Mouse (Mus musculus): Measurements from ENCODE around the gene Bet1l.

- TF ChIP-seq MEF2A (IDR thresholded peaks at IDR 0.05; ENCODE audit: borderline replicate concordance, low read depth, low read length) (no peak), ZKSCAN1 (IDR thresholded peaks at IDR 0.05; ENCODE audit: borderline replicate concordance, low read depth, low read length) (no peak), CTCF (conservative IDR thresholded peaks at IDR 0.05 in 1 of 2, IDR thresholded peaks at IDR 0.05 in 1 of 2; ENCODE audit: low read depth in 2 of 2, low read length in 2 of 2) (no peak), USF1 (IDR thresholded peaks at IDR 0.05; ENCODE audit: low read depth, low read length) (no peak), NRF1 (IDR thresholded peaks at IDR 0.05; ENCODE audit: low read depth, low read length) (no peak), EP300 (IDR thresholded peaks at IDR 0.05; ENCODE audit: low read length) (no peak), POLR2AphosphoS2 (IDR thresholded peaks at IDR 0.05; ENCODE audit: low read depth, low read length) (no peak), CHD2 (IDR thresholded peaks at IDR 0.05; ENCODE audit: low read length) (no peak), BHLHE40 (IDR thresholded peaks at IDR 0.05; ENCODE audit: low read depth, low read length) (no peak), CHD1 (IDR thresholded peaks at IDR 0.05; ENCODE audit: low read depth, low read length) (no peak), ZC3H11A (IDR thresholded peaks at IDR 0.05; ENCODE audit: low read depth, low read length) (no peak)
Observed at GRCm38 (mm10) chr7:140864761-140865160, 7.4 kb upstream of the Bet1l start.

Data from CH12.LX (cell line).